Mouse (Mus musculus) T-helper 17 cell (primary cell): ENCODE measurements around the gene Ank3.
"Not testable (repeated sequence)": the region's sequence is repeated elsewhere in the genome, so short reads cannot be mapped to it uniquely, and the experiment has no call there.

Experiments
- in situ Hi-C, 2 experiments: fragments of 300-600 bp; cut with MboI, MseI; formaldehyde crosslinking; loops; 1 replicate in 1 of 2; 2 replicates in 1 of 2; pipeline ENCODE4 v1.15.1; 2025; ENCODE audit warnings: high pct_unique_total_duplicates in 2 of 2

Ank3 gene

DNA sequence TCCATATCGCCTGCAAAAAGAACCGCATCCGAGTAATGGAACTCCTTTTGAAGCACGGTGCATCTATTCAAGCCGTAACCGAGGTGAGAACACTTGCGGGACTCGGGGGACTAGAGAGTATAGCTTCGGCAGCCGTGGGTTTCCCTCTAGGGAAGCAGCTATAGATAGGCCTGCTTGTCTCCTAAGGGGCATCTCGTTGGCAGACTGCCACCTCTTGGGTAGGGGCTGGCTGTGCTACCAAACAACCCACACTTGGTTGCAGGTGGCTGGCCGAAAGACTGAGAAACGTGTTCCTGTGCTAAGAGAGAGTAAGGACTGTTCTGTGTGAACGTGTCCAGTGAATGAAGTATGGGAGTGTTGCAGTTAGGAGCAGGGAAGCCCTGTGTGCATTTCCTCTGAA, 476.2 kb downstream of the Ank3 start:
- in situ Hi-C loops: no loop called here

DNA sequence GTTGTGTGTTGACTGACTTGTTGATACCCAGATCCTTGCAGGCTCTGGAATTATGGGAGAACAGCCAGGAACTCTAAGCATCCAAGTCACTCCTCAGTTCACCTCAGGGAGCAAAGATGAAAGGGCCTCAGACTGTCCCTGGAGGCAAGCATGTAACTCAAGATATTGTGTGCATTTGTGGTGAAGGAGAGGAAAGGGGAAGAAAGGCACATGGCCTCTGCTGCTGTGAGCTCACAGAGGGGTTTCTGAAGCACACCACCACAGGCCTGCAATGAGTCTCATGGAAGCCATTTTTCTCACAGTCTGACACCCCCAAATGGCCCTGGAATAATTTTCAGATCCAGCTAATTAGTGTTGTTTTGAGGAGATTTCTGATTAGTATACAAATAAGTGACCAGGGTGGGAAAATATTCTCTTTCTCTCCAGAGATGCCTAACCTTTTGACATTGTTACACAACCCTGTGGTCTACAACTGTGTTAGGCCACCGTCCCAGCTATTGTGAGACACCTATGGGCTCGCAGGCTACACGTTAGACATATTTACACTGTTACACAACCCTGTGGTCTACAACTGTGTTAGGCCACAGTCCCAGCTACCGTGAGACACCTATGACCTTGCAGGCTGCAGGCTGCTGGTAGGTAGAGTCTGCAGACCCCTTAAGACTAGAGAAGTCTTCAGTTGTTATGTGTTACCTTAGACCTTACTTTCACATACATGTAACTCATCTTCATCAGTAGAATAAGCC, 485.5 kb downstream of the Ank3 start:
- in situ Hi-C loops: loop anchor here in 1 of 2 experiments (10.0 kb wide), 1 partner anchor 411 kb away; no protein-coding TSS in a partner anchor

DNA sequence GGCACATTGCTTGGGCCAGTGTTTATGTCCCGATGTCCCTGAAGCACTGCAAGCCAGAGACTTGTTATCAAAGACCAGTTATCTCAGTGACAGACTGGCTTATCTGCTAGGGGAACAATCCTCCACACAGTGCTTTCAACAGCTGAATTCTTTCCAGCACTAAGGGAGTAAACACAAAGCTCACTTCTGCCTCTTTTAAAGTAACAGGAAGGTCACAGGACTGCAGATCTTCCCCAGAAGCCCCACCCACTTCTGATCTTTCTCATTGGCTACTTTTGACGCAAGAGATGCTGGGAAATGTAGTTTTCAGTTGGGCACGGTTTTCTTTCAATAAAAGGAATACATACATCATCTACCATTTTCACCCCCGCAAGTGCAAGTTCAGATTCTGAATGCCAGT, 489.8 kb downstream of the Ank3 start:
- in situ Hi-C loops: loop anchor here in 1 of 2 experiments (10.0 kb wide), 1 partner anchor 406 kb away; no protein-coding TSS in a partner anchor

DNA sequence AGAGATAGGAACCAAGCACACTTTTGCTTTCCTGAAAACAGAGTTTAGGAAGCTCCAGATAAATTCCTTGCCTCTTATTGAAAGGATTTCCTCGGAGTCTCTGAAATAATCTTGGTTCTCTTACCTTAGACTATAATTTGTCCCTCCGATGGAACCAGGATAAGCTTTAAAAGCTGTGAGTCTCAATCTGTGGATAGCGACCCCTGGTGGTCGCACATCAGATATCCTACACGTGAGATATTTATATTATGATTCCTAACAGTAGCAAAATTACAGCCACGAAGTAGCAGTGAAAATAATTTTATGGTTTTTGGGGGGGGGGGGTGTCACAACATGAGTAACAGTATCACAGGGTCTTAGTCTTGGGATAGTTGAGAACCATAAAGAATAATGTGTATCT, 491.2 kb downstream of the Ank3 start:
- in situ Hi-C loops: loop anchor here in 1 of 2 experiments (10.0 kb wide), 1 partner anchor 405 kb away; no protein-coding TSS in a partner anchor

DNA sequence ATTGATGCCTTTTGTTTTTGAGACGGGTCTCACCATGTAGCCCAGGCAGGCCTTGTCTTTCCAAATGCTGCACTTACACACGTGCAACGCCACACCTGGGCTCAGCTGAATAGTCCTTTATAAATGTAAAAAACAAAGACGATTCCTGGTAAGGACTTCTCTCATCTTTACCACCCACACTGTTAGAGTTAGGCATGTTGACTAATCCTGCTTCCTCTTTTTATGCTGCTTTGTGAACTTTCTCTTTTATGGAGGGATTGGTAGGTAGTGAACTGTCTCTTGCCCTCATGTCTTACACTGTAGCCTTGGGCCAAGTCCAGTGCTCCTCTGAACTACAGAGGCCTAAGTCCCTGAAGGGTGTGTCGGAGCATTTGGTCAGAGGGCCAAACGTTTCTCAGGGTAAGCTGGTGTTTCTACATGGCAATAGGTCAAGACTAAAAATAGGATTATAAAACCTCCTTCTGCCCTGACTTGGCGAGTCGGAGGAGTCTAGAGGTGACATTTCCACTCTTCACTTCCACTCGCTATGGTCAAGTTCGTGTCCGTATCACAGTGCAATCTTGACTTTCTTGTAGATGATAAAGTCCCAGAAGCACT, 491.9 kb downstream of the Ank3 start:
- in situ Hi-C loops: no loop called here

DNA sequence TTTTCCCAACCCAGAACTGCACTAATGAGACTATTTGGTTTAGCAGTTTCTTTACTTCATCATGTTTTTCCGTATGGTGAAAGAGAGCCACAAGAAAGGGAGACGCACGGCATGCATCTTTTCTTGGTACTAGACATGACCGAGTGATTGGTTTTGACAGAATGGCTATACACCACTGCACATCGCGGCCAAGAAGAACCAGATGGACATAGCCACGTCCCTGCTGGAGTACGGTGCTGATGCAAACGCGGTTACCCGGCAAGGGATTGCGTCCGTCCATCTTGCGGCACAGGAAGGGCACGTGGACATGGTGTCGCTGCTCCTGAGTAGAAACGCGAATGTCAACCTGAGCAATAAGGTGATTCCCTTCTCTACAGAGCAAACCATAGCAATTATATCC, 493.6 kb downstream of the Ank3 start:
- in situ Hi-C loops: no loop called here

DNA sequence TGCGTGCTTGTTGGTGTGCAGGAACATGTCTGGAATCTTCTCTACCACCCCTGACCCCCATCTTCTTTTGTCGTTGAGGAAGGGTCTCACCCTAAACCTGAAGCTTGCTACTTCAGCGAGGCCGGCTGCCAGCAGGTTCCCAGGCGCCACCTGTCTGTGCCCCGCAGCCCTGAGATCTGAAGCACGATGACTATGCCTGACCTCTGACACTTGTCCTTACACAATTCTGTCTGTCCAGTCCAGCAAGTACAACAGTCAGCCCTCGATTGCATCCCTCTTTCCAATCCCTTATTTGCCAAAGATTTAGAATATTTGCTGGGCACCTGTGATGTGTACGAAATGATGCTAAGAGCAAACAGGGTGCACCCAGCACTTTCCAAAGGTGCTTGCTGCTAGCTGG, 497.0 kb downstream of the Ank3 start:
- in situ Hi-C loops: no loop called here

DNA sequence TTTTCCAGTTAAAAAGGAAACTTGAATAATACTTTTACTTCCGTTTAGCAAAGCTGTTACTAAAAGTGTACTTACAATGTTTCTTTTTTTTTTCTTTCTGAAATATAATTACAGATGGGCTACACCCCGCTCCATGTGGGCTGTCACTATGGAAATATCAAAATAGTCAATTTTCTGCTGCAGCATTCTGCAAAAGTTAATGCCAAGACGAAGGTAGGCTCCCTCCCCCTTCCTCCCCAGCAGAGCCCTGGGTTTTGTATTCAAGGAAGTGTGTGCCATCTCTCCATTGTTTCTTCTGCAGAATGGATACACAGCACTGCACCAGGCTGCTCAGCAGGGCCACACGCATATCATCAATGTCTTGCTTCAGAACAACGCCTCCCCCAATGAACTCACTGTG, 499.4 kb downstream of the Ank3 start:
- in situ Hi-C loops: no loop called here

DNA sequence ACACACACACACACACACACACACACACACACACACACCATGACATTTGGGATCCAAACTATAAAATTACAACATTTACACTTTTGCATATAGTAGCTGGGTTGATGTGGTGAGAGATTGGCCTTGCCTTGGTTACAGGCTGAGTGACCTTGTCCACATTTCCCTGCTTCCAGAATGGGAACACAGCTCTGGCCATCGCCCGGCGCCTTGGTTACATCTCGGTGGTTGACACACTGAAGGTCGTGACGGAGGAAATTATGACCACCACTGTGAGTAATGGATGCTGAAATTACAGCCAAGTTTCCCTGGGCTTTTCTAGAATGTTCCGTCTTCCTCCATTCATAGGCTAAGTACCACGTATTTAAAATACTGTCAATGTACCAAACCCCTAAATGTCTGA, 500.2 kb downstream of the Ank3 start:
- in situ Hi-C loops: no loop called here

DNA sequence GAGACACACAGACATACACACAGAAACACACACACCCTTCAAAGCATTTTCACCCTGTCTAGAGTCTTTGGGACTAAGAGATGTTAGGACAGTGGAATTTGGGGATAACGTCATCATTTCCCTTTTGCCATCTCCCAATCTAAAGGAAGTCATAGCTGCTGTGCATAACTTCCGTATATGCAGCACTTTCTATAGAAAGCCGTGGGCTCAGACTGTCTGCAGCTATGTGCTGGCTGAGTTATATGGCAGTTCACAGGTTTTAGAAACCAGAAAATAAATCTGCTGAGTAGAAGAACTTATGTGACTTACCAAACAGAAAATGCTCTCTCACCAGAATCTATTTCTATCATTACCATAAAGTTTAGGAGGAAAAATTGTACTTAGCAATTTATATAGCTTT, 501.2 kb downstream of the Ank3 start:
- in situ Hi-C loops: no loop called here

DNA sequence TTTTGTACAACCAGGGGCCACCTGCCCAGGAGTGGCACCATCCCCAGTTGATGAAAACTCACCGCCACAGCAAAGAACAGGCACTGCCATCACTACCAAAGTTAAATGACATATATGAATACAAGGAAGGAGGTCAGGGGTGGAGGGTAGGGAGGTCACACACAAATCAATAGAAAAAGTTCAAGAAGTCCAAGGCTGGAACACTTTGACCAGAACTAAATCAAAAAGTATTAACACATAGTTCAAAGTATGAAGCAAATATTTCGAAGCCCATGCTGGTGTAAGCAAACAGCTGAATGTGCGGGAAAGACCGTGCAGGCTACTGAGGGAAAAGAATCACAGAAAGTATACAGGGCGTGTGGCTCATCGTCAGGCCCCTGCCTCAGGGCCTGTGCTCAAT, 503.5 kb downstream of the Ank3 start:
- in situ Hi-C loops: no loop called here

DNA sequence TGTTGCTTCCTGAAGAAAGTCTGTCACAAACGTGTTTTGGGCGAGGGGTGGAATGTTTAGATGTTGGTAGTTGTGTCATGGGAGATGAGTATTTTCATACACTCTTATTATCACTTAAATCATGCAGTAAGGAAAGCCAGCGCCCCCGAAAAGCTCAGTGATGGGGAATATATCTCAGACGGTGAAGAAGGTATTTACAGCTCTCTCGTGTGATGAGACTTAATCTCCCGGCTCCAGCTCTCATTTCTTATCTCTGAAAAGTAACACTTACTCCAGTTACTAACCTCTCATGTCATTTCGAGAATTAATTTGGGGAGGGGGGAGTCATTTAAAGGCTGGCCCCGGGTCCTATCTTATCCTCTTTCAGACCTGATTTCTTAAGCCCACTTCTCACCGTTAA, 505.7 kb downstream of the Ank3 start:
- in situ Hi-C loops: no loop called here

DNA sequence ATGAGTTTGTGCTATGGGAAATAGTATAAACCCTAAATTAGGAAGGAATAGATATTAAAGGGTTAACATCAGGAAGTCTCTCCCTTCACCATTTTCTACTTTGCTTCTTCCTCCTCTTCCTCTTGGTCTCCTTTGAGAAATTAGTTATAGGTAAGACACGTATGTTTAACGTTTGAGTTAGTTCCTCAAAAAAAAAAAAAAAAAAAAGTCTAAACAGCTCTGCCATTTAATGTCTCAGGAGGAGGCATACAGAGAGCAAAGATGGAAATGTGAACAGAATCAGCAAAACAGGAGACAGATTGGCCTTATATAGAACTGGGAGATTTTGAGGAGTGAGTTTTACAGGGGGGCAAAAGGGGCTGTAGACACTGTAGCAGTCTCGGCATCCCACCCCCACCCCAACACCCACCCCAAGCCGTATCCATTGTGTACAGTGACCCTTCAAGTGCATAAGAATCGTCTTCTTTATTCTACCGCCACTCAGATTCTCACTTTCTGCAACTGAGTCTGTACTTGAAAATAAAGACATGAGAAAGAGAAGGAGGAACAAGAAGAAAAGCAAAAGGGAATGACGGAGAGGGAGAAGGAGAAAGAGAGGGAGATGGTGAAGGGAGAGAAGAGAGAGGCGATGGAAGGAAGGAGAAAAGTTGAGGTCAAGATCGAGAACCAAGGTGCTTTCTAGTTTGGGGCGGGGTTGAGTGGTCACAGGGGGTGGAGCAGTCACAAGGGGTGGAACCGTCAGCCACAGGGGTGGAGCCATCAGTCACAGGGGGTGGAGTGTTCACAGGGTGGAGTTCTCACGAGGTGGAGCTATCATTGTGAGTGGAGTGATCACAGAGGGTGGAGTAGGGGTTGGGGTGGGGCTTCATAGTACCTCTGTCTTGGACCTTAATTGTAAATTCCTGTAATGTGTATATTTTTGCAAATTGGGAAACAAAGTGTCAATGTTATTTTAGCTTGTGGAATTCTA, 509.5 kb downstream of the Ank3 start:
- in situ Hi-C loops: loop anchor here in 1 of 2 experiments (5.0 kb wide), 1 partner anchor 1054 kb away; no protein-coding TSS in a partner anchor

DNA sequence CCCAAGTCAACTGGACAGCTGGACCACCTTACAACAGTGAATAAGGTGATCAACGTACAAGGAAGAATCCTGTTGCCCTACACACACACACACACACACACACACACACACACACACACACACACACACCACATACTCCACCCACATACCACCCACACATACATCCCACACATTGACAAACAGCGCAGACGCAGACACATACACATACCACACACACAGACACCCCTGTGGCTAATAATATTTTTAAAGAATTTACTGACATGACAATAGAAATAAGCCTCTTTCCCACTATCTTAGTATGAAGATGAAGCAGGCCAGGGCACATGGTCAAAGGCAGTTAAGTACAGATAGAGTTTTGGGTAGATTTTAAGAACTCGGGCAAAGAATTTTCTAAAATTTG, 511.3 kb downstream of the Ank3 start:
- in situ Hi-C loops: loop anchor here in 1 of 2 experiments (5.0 kb wide), 1 partner anchor 1052 kb away; no protein-coding TSS in a partner anchor

DNA sequence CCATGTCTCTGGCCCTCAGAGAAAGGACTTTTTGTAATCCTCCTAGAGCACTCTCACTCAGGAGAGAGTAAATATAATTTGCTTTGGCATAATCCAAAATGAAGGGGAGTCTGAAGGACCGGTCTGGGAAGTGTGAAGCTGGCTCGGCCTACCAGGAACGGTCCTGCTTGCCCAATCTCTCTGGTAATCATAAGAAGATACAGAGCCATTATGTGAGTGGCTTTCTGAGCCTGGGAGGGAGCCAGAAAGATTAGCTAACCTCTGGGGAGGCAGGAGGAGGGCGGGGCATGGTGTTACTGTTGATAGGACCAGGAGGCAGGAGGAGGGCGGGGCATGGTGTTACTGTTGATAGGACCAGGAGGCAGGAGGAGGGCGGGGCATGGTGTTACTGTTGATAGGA, 511.7 kb downstream of the Ank3 start:
- in situ Hi-C loops: not testable (repeated sequence)

DNA sequence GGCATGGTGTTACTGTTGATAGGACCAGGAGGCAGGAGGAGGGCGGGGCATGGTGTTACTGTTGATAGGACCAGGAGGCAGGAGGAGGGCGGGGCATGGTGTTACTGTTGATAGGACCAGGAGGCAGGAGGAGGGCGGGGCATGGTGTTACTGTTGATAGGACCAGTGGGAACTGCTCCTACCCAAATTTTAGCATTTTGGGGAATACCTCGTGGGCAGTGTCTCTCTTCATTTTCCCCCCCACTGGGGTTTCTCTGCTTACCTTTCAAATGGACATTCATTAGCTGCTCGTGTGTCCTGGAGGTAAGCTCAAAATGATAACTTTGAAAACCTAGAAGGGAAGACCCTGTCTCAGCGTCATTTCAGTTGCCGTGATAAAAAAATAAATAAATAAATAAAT, 512.2 kb downstream of the Ank3 start:
- in situ Hi-C loops: not testable (repeated sequence)

DNA sequence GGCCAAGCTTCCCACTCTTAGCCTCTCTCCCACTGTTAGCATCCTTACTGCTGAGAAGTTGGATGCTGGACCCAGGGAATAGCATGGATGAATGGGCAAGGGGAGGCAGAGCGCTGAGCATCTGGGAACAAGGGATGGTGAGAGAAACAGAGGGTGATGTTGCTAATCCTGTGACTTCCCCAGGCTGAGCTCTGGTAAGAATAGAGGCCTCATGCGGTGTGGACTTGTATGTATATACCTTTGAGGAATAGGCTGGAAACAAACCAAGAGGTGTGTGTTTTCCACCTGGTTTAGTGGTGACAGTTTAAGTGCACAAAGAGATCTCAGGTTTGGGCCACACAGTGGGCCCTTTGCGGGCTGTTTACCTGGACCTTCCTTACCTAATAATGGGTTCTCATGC, 517.0 kb downstream of the Ank3 start:
- in situ Hi-C loops: no loop called here

DNA sequence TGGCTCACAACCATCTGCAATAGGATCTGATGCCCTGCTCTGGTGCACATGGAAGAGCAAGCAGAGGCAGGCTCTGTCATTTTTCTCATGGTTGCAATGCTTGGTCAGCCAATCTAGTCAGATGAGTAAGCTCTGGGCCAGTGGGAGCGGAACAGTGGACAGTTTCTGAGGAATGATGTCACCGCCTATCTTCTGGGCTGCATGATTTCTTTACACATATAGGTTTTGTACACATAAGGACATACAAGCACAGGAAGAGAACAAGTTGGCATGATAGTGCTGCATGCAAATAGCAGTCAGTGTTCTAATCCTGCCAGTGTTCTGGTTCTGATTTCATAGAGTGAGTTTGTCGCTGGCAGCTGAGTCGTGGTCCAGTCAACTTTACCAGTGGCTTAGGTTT, 517.6 kb downstream of the Ank3 start:
- in situ Hi-C loops: no loop called here

DNA sequence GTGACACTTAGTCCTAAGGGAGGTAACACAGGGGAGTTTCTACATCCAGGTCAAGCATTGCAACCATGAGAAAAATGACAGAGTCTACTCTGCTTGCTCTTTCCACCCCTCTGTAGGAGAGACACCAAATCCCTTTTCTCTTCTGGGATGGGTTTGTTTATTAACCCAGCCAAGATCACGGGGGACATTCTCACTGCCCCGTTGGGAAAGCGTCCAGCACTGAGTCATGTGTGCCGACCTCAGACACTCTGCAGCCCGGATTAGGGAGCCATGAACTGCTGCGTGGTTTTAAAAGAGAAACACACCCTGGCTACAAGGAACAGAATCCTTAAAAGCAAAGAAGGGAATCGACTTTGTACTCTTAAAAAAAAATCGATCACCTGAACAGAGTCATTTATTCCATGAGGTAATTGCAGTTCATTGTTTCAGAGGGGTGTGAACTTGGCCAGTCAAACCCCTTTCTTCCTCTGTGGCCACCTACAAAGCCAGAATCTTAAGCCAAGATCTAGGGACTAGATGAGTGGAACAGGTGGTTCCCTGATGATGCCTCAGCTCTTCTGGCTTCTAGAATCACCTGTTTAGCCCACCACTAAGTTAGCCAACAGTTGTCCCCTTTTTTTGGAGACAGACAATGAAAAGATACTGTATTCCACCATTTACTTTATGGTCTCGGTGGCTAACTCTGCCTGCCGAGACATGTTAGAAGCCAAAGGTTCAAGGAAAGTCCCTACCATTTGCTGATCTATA, 518.3 kb downstream of the Ank3 start:
- in situ Hi-C loops: no loop called here

DNA sequence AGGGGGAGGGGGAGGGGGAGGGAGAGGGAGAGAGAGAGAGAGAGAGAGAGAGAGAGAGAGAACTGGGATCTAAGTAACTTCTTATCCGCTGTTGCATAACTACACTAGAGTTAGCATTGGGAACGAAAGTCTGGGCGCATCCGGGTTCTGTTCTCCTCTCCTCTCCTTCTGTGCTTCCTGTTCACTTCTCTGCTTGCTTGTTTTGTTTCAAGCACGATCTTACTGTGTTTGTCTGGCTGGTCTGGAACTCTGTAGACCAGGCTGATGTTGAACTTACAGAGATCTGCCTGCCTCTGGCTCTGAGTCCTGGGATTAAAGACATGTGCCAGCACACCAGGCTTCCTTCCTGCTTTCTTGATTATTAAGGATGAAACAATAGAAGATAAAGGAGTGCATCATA, 519.1 kb downstream of the Ank3 start:
- in situ Hi-C loops: no loop called here

DNA sequence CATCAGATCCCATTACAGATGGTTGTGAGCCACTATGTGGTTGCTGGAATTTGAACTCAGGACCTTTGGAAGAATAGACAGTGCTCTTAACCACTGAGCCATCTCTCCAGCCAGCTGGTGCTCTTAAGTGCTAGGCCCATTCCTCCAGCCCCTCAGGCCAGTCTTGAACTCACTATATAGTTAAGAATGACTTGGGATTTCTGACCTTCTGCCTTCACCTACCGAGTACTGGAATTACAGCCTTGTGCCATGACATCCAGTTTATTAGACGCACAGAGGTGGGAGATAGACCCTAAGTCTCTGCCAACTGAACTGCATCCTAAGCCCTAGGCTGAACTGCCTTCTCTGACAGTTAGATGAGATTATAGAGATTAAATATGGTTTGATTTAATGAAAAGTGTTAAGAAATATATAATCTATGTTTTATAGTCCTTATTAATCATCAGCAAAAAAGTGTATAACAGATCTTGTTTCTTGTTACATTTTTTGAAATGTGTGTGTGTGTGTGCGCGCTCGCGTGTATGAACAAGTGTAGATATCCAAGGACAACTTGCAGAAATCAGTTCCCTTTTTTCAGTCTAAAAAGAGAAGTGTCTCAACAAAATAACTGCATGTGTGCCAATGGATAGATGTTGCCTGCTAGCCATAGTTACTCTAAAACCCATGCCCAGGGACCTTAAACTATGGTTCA, 520.0 kb downstream of the Ank3 start:
- in situ Hi-C loops: no loop called here
